Mouse (Mus musculus): ENCODE measurements around the gene Pfkfb2.
"Not testable (repeated sequence)": the region's sequence is repeated elsewhere in the genome, so short reads cannot be mapped to it uniquely, and the experiment has no call there.

Pfkfb2 gene

GRCm38 (mm10) chr1:130701976-130702375 is 27.1 kb downstream of the Pfkfb2 start:
- intact Hi-C loops (cut with DNase I): no loop called here

GRCm38 (mm10) chr1:130699937-130700633 is 29.0 kb downstream of the Pfkfb2 start:
- intact Hi-C loops (cut with DNase I): no loop called here

- intact Hi-C loops (cut with DNase I): no loop called here
Measured at GRCm38 (mm10) chr1:130698601-130699000, 30.5 kb downstream of the Pfkfb2 start.

GRCm38 (mm10) chr1:130683905-130684304 is 45.1 kb downstream of the Pfkfb2 start:
- intact Hi-C loops (cut with DNase I): no loop called here

- intact Hi-C loops (cut with DNase I): no loop called here
Measured at GRCm38 (mm10) chr1:130681656-130682413, 47.2 kb downstream of the Pfkfb2 start.

- intact Hi-C loops (cut with DNase I): no loop called here
Measured at GRCm38 (mm10) chr1:130681075-130681474, 48.0 kb downstream of the Pfkfb2 start.

- intact Hi-C loops (cut with DNase I): no loop called here
Measured at GRCm38 (mm10) chr1:130678551-130678950, 50.5 kb downstream of the Pfkfb2 start.

GRCm38 (mm10) chr1:130663576-130663975 is 65.5 kb downstream of the Pfkfb2 start:
- intact Hi-C loops (cut with DNase I): not testable (repeated sequence)

GRCm38 (mm10) chr1:130661454-130661853 is 67.6 kb downstream of the Pfkfb2 start, which contains the start of gene C4bp:
Gene C4bp (minus strand): TSS chr1:130661632.
- intact Hi-C loops (cut with DNase I): no loop called here

- intact Hi-C loops (cut with DNase I): not testable (repeated sequence)
Measured at GRCm38 (mm10) chr1:130659641-130660040, 69.4 kb downstream of the Pfkfb2 start.

GRCm38 (mm10) chr1:130644103-130644502 is 85.0 kb downstream of the Pfkfb2 start:
- intact Hi-C loops (cut with DNase I): no loop called here

- intact Hi-C loops (cut with DNase I): no loop called here
Measured at GRCm38 (mm10) chr1:130640967-130641366, 88.1 kb downstream of the Pfkfb2 start.

Measured in adrenal gland (tissue).